Mouse (Mus musculus): ENCODE results near the gene Plekha7. TPM values are rescaled to one million over a fixed set of nuclear protein-coding genes. Genes with fewer than 3 reads are reported as not detected.

Plekha7 gene
- polyA plus RNA-seq, 1 experiment: 38.2 TPM

- no peaks in the 10 kb centered on the region for H3K4me1 ChIP-seq (ENCODE audit: control insufficient read depth, insufficient read depth, insufficient read length, low read length)
- 77% methylated on average over 31 of the region's 31 CpGs for WGBS
- H3K27me3 ChIP-seq (ENCODE audit: control insufficient read depth, insufficient read depth, low read length): no peaks in the 10 kb centered on the region
- H3K27ac ChIP-seq (ENCODE audit: insufficient read depth, low read depth, low read length): no peak overlapping the region
- H3K36me3 ChIP-seq (ENCODE audit: control insufficient read depth, insufficient read depth, low read length): peaks cover 40% of the 10 kb centered on the region
- TF ChIP-seq CTCF (IDR thresholded peaks at IDR 0.05; ENCODE audit: extremely low read depth, insufficient read length, insufficient replicate concordance, low read depth, low read length) (no peak), POLR2A (IDR thresholded peaks at IDR 0.05; ENCODE audit: low read depth, low read length) (no peak)
- H3K4me3 ChIP-seq (ENCODE audit: low read depth, low read length): no peak overlapping the region
Observed at GRCm38 (mm10) chr7:116134413-116135292, 173.5 kb downstream of the Plekha7 start.

- H3K27me3 ChIP-seq (ENCODE audit: control insufficient read depth, insufficient read depth, low read length): no peaks in the 10 kb centered on the region
- 5% methylated on average over 5 of the region's 5 CpGs for WGBS
- no peak overlapping the region for H3K27ac ChIP-seq (ENCODE audit: insufficient read depth, low read depth, low read length)
- H3K4me3 ChIP-seq (ENCODE audit: low read depth, low read length): no peak overlapping the region
- H3K36me3 ChIP-seq (ENCODE audit: control insufficient read depth, insufficient read depth, low read length): peaks cover 41% of the 10 kb centered on the region
- no peaks in the 10 kb centered on the region for H3K4me1 ChIP-seq (ENCODE audit: control insufficient read depth, insufficient read depth, insufficient read length, low read length)
- no peak for TF ChIP-seq POLR2A (IDR thresholded peaks at IDR 0.05; ENCODE audit: low read depth, low read length)
- peak; percentile 95; the same call in 1 of the 2 replicates for TF ChIP-seq CTCF (IDR thresholded peaks at IDR 0.05; ENCODE audit: extremely low read depth, insufficient read length, insufficient replicate concordance, low read depth, low read length)
Observed at GRCm38 (mm10) chr7:116132078-116132477, 176.1 kb downstream of the Plekha7 start.

- Histone ChIP-seq H3K36me3 (ENCODE audit: control insufficient read depth, insufficient read depth, low read length) (peaks cover 42% of the 10 kb centered on the region), H3K27me3 (ENCODE audit: control insufficient read depth, insufficient read depth, low read length) (no peaks in the 10 kb centered on the region), H3K4me3 (ENCODE audit: low read depth, low read length) (no peak overlapping the region), H3K27ac (ENCODE audit: insufficient read depth, low read depth, low read length) (no peak overlapping the region), H3K4me1 (ENCODE audit: control insufficient read depth, insufficient read depth, insufficient read length, low read length) (no peaks in the 10 kb centered on the region)
- TF ChIP-seq POLR2A (IDR thresholded peaks at IDR 0.05; ENCODE audit: low read depth, low read length): no peak
- TF ChIP-seq CTCF (IDR thresholded peaks at IDR 0.05; ENCODE audit: extremely low read depth, insufficient read length, insufficient replicate concordance, low read depth, low read length): no peak
- 43% methylated on average over 4 of the region's 4 CpGs for WGBS
Observed at GRCm38 (mm10) chr7:116131390-116131789, 176.8 kb downstream of the Plekha7 start.

GRCm38 (mm10) chr7:116129374-116129773 lies 178.8 kb downstream of the Plekha7 start:
- WGBS: 91% methylated on average over 10 of the region's 10 CpGs
- Histone ChIP-seq H3K27ac (ENCODE audit: insufficient read depth, low read depth, low read length) (no peak overlapping the region), H3K36me3 (ENCODE audit: control insufficient read depth, insufficient read depth, low read length) (peaks cover 35% of the 10 kb centered on the region), H3K4me3 (ENCODE audit: low read depth, low read length) (no peak overlapping the region), H3K4me1 (ENCODE audit: control insufficient read depth, insufficient read depth, insufficient read length, low read length) (no peaks in the 10 kb centered on the region), H3K27me3 (ENCODE audit: control insufficient read depth, insufficient read depth, low read length) (no peaks in the 10 kb centered on the region)
- TF ChIP-seq CTCF (IDR thresholded peaks at IDR 0.05; ENCODE audit: extremely low read depth, insufficient read length, insufficient replicate concordance, low read depth, low read length): no peak

- Histone ChIP-seq H3K36me3 (ENCODE audit: control insufficient read depth, insufficient read depth, low read length) (peaks cover 37% of the 10 kb centered on the region), H3K4me3 (ENCODE audit: low read depth, low read length) (no peak overlapping the region), H3K4me1 (ENCODE audit: control insufficient read depth, insufficient read depth, insufficient read length, low read length) (no peaks in the 10 kb centered on the region), H3K27ac (ENCODE audit: insufficient read depth, low read depth, low read length) (no peak overlapping the region), H3K27me3 (ENCODE audit: control insufficient read depth, insufficient read depth, low read length) (no peaks in the 10 kb centered on the region)
- WGBS: 95% methylated on average over 8 of the region's 8 CpGs
- TF ChIP-seq CTCF (IDR thresholded peaks at IDR 0.05; ENCODE audit: extremely low read depth, insufficient read length, insufficient replicate concordance, low read depth, low read length) (no peak), POLR2A (IDR thresholded peaks at IDR 0.05; ENCODE audit: low read depth, low read length) (no peak)
Observed at GRCm38 (mm10) chr7:116128286-116128685, 179.9 kb downstream of the Plekha7 start.

GRCm38 (mm10) chr7:116127052-116127451 lies 181.1 kb downstream of the Plekha7 start:
- Histone ChIP-seq H3K27ac (ENCODE audit: insufficient read depth, low read depth, low read length) (no peak overlapping the region), H3K36me3 (ENCODE audit: control insufficient read depth, insufficient read depth, low read length) (peaks cover 36% of the 10 kb centered on the region), H3K4me1 (ENCODE audit: control insufficient read depth, insufficient read depth, insufficient read length, low read length) (no peaks in the 10 kb centered on the region), H3K27me3 (ENCODE audit: control insufficient read depth, insufficient read depth, low read length) (no peaks in the 10 kb centered on the region), H3K4me3 (ENCODE audit: low read depth, low read length) (no peak overlapping the region)
- TF ChIP-seq CTCF (IDR thresholded peaks at IDR 0.05; ENCODE audit: extremely low read depth, insufficient read length, insufficient replicate concordance, low read depth, low read length): no peak
- WGBS: 85% methylated on average over 2 of the region's 2 CpGs

GRCm38 (mm10) chr7:116125671-116126070 lies 182.5 kb downstream of the Plekha7 start:
- WGBS: 86% methylated on average over 7 of the region's 7 CpGs
- Histone ChIP-seq H3K4me3 (ENCODE audit: low read depth, low read length) (no peak overlapping the region), H3K36me3 (ENCODE audit: control insufficient read depth, insufficient read depth, low read length) (peaks cover 33% of the 10 kb centered on the region), H3K4me1 (ENCODE audit: control insufficient read depth, insufficient read depth, insufficient read length, low read length) (no peaks in the 10 kb centered on the region), H3K27ac (ENCODE audit: insufficient read depth, low read depth, low read length) (no peak overlapping the region), H3K27me3 (ENCODE audit: control insufficient read depth, insufficient read depth, low read length) (no peaks in the 10 kb centered on the region)
- TF ChIP-seq POLR2A (IDR thresholded peaks at IDR 0.05; ENCODE audit: low read depth, low read length): no peak
- no peak for TF ChIP-seq CTCF (IDR thresholded peaks at IDR 0.05; ENCODE audit: extremely low read depth, insufficient read length, insufficient replicate concordance, low read depth, low read length)

Measured in small intestine, adult 2 months (tissue).